Comparison of ENCODE assay signal across 10 mouse cellular contexts in genomic region chr13:51207965-51208364, GRCm38 (mm10). TPM values are rescaled to one million over a fixed set of nuclear protein-coding genes. Genes with fewer than 3 reads are reported as not detected.
DNase-seq lines count a peak whose midpoint lies in the region; ATAC-seq and TF ChIP-seq lines count a peak whose summit lies in the region.
"Had no signal": no experiment of that assay in that cellular context is flagged by ENCODE, and none has a peak within 500 bp of the region (broad histone marks: within the 10 kb centered on the region; RNA-seq: fewer than 3 reads in every experiment).

No protein-coding gene starts in this region.

- H3K36me3 ChIP-seq in forebrain, embryonic 11.5 days (ENCODE audit: control insufficient read depth, insufficient read depth, low read length): no peaks in the 10 kb centered on the region
- H3K36me3 ChIP-seq in forebrain, embryonic 10.5 days (replicated peaks): no peaks in the 10 kb centered on the region
- no peaks in the 10 kb centered on the region for H3K36me3 ChIP-seq in neural tube, embryonic 12.5 days
- no peaks in the 10 kb centered on the region for H3K36me3 ChIP-seq in limb, embryonic 14.5 days (ENCODE audit: control insufficient read depth, insufficient read depth, low read length)

- peak overlapping the region; percentile 20; the same call in 1 of the 2 replicates for H3K9ac ChIP-seq in forebrain, embryonic 11.5 days (ENCODE audit: low read length)
- H3K9ac ChIP-seq in neural tube, embryonic 12.5 days: no peak overlapping the region
- H3K9ac ChIP-seq in limb, embryonic 14.5 days (ENCODE audit: low read depth, low read length, severe bottlenecking): no peak overlapping the region

- H3K27me3 ChIP-seq in forebrain, embryonic 11.5 days (ENCODE audit: control insufficient read depth, insufficient read depth, low read length): no peaks in the 10 kb centered on the region
- no peaks in the 10 kb centered on the region for H3K27me3 ChIP-seq in forebrain, embryonic 10.5 days (ENCODE audit: poor library complexity, severe bottlenecking)
- H3K27me3 ChIP-seq in neural tube, embryonic 12.5 days (replicated peaks): no peaks in the 10 kb centered on the region
- no peaks in the 10 kb centered on the region for H3K27me3 ChIP-seq in limb, embryonic 14.5 days (ENCODE audit: control insufficient read depth, insufficient read depth, low read length)

- TF ChIP-seq POLR2A in limb, embryonic 14.5 days (IDR thresholded peaks at IDR 0.05; ENCODE audit: borderline replicate concordance, extremely low read depth, insufficient read depth, insufficient read length): no peak

- no peak for DNase-seq in forebrain, embryonic 11.5 days (ENCODE audit: low spot score)
- DNase-seq in forebrain, embryonic 10.5 days (ENCODE audit: extremely low spot score, low spot score): no peak
- DNase-seq in neural tube, embryonic 10.5 days (ENCODE audit: extremely low spot score, low spot score): no peak
- no peak for DNase-seq in limb, embryonic 14.5 days (ENCODE audit: low spot score)
- no peak for DNase-seq in liver
- DNase-seq in urinary bladder, postnatal 4 days (ENCODE audit: low spot score in 2 of 2): no peak
- DNase-seq: adrenal gland, postnatal 25 days; thymus, postnatal 25 days had no signal

- H3K4me2 ChIP-seq in forebrain, embryonic 11.5 days (ENCODE audit: low read depth, low read length, severe bottlenecking): no peak overlapping the region
- H3K4me2 ChIP-seq in neural tube, embryonic 12.5 days (replicated peaks): no peak overlapping the region
- no peak overlapping the region for H3K4me2 ChIP-seq in limb, embryonic 14.5 days (replicated peaks; ENCODE audit: low read depth, low read length, severe bottlenecking)

- H3K4me1 ChIP-seq in forebrain, embryonic 11.5 days (replicated peaks; ENCODE audit: control insufficient read depth, insufficient read depth, low read length): peaks cover 2% of the 10 kb centered on the region; the same call in 1 of the 2 replicates
- peaks cover 14% of the 10 kb centered on the region for H3K4me1 ChIP-seq in forebrain, embryonic 10.5 days
- no peaks in the 10 kb centered on the region for H3K4me1 ChIP-seq in neural tube, embryonic 12.5 days
- peaks cover 7% of the 10 kb centered on the region for H3K4me1 ChIP-seq in limb, embryonic 14.5 days (ENCODE audit: control insufficient read depth, insufficient read depth, low read length)

- no peak; the same call in 1 of the 2 replicates for ATAC-seq in forebrain, embryonic 11.5 days (replicated peaks; ENCODE audit: low FRiP score)
- ATAC-seq in neural tube, embryonic 12.5 days (ENCODE audit: low FRiP score, low read depth): peak; percentile 63; the same call in 1 of the 2 replicates
- 0 out of 2 replicates have a peak, but pooled peaks have one; percentile 42 for ATAC-seq in limb, embryonic 14.5 days (ENCODE audit: low FRiP score, low read depth)
- ATAC-seq in CD4-positive, CD25-positive, alpha-beta regulatory T cell, adult 4 months: no peak

- 77% methylated on average over 12 of the region's 12 CpGs for WGBS in forebrain, embryonic 11.5 days
- 76% methylated on average over 12 of the region's 12 CpGs for WGBS in forebrain, embryonic 10.5 days
- WGBS in neural tube, embryonic 12.5 days: 78% methylated on average over 12 of the region's 12 CpGs
- WGBS in limb, embryonic 14.5 days: 64% methylated on average over 12 of the region's 12 CpGs

- H3K4me3 ChIP-seq in forebrain, embryonic 11.5 days (ENCODE audit: low read depth, low read length): no peak overlapping the region
- no peak overlapping the region for H3K4me3 ChIP-seq in forebrain, embryonic 10.5 days
- no peak overlapping the region for H3K4me3 ChIP-seq in neural tube, embryonic 12.5 days
- H3K4me3 ChIP-seq in limb, embryonic 14.5 days (replicated peaks; ENCODE audit: low read length): no peak overlapping the region

- H3K27ac ChIP-seq in forebrain, embryonic 11.5 days (ENCODE audit: low read depth, low read length): no peak overlapping the region
- no peak overlapping the region for H3K27ac ChIP-seq in forebrain, embryonic 10.5 days
- no peak overlapping the region for H3K27ac ChIP-seq in neural tube, embryonic 12.5 days
- H3K27ac ChIP-seq in limb, embryonic 14.5 days (replicated peaks; ENCODE audit: low read depth, low read length): no peak overlapping the region

- no peaks in the 10 kb centered on the region for H3K9me3 ChIP-seq in forebrain, embryonic 11.5 days (ENCODE audit: control insufficient read depth, low read length)
- no peaks in the 10 kb centered on the region for H3K9me3 ChIP-seq in forebrain, embryonic 10.5 days
- no peaks in the 10 kb centered on the region for H3K9me3 ChIP-seq in neural tube, embryonic 12.5 days
- no peaks in the 10 kb centered on the region for H3K9me3 ChIP-seq in limb, embryonic 14.5 days (ENCODE audit: control insufficient read depth, low read length)

RNA-seq across cellular contexts. Expression of gene Nxnl2, which starts 37.1 kb away (rescaled TPM):
- polyA plus RNA-seq in forebrain, embryonic 11.5 days (2014; fragmentation: Nextera tagmentation; extraction: Ambion mirVana): 0.72 and 0.83 TPM in 2 replicates
- polyA plus RNA-seq in forebrain, embryonic 10.5 days (2016; fragmentation: Nextera tagmentation; extraction: Ambion mirVana): 0.49 and 0.56 TPM in 2 replicates
- polyA plus RNA-seq in neural tube, embryonic 12.5 days (2016; fragmentation: Nextera tagmentation; extraction: Ambion mirVana): 0.77 and 0.86 TPM in 2 replicates
- polyA plus RNA-seq in limb, embryonic 14.5 days (2012; rRNA removed): 7.6 and 7.8 TPM in 2 replicates
- polyA plus RNA-seq in limb, embryonic 14.5 days (2014; fragmentation: Nextera tagmentation; extraction: Ambion mirVana): 5.2 and 7.3 TPM in 2 replicates
- under 1 TPM in 1 of 2 experiments, not detected in 1; 0.56 TPM for polyA plus RNA-seq in CD4-positive, CD25-positive, alpha-beta regulatory T cell, adult 4 months (2017; shearing (Covaris generic))

Comparison
In these comparisons a context has a peak if more than half of its experiments do, and no peak if none do; other contexts are left out.
1. ATAC-seq: peak in neural tube, embryonic 12.5 days (single experiment) and limb, embryonic 14.5 days (single experiment); none in forebrain, embryonic 11.5 days (single experiment) and CD4-positive, CD25-positive, alpha-beta regulatory T cell, adult 4 months (single experiment).